Mouse (Mus musculus) embryonic fibroblast, embryonic 13.5 days (primary cell): Measurements from ENCODE around the gene Edn1.

Experiments used
- CTCF ChIP-seq: IDR thresholded peaks from 2 replicates; pipeline ENCODE4 v1.5.1; 2011; ENCODE audit warnings: mild to moderate bottlenecking, control low read depth, low read length, moderate library complexity, borderline replicate concordance; ENCODE audit not compliant: insufficient read depth
- POLR2A ChIP-seq: IDR thresholded peaks from 2 replicates; pipeline ENCODE4 v1.6.1; 2011; ENCODE audit warnings: low read depth, mild to moderate bottlenecking, control low read depth, low read length, moderate library complexity

DNA sequence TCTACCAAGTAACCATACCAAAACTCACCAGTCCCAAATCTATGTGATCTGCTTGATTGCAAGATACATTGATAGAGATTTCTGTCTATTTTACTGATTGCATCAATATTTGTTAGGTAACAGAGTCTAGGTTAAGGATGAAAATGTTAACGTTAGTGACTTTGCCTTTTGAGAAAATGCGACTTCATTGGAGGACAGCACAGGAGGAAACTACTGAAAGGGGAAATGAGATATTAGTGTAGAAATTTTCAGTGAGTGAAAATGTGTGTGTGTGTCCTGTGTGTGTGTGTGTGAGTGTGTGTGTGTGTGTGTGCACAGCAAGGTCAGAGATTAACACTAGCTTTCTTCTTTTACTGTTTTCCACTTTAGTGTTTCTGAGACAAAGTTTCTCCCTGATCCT lies 29.8 kb downstream of the Edn1 start:
- no peak for TF ChIP-seq CTCF
- TF ChIP-seq POLR2A = no peak
